Mouse (Mus musculus) limb, embryonic 13.5 days (tissue): Measurements from ENCODE around the gene Nup93. TPM values are rescaled to one million over a fixed set of nuclear protein-coding genes. Genes with fewer than 3 reads are reported as not detected.

Experiments
- ATAC-seq: fragments of 200-750 bp; cut with Nextera tagmentation; 2 replicates; pipeline ENCODE4 v1.8.0; 2017; ENCODE audit warnings: low read depth, moderate number of reproducible peaks, moderate TSS enrichment; ENCODE audit not compliant: low FRiP score
- H3K27ac ChIP-seq: fragments of 300-500 bp; sonication (generic); 2 replicates; pipeline ENCODE4 v1.5.1; 2015; ENCODE audit warnings: inconsistent platforms, mild to moderate bottlenecking, moderate library complexity
- H3K27me3 ChIP-seq: fragments of 300-500 bp; sonication (generic); 2 replicates; pipeline ENCODE4 v1.6.1; 2015; ENCODE audit warnings: mild to moderate bottlenecking, inconsistent platforms
- H3K36me3 ChIP-seq: fragments of 300-500 bp; sonication (generic); 2 replicates; pipeline ENCODE4 v1.6.1; 2015; ENCODE audit warnings: inconsistent platforms, mild to moderate bottlenecking, moderate library complexity
- H3K4me1 ChIP-seq: fragments of 300-500 bp; sonication (generic); 2 replicates; pipeline ENCODE4 v1.6.1; 2015; ENCODE audit warnings: inconsistent platforms
- H3K4me2 ChIP-seq: fragments of 300-500 bp; sonication (generic); replicated peaks from 2 replicates; pipeline ENCODE4 v1.6.1; 2015; ENCODE audit warnings: inconsistent platforms, mild to moderate bottlenecking, moderate library complexity
- H3K4me3 ChIP-seq: fragments of 300-500 bp; sonication (generic); 2 replicates; pipeline ENCODE4 v1.5.1; 2015; ENCODE audit warnings: moderate library complexity, mild to moderate bottlenecking, inconsistent platforms
- H3K9ac ChIP-seq: fragments of 300-500 bp; sonication (generic); 2 replicates; pipeline ENCODE4 v1.6.1; 2015; ENCODE audit warnings: mild to moderate bottlenecking, inconsistent platforms
- H3K9me3 ChIP-seq: fragments of 300-500 bp; sonication (generic); 2 replicates; pipeline ENCODE4 v1.6.1; 2016; ENCODE audit warnings: inconsistent platforms
- WGBS: fragments of 180-500 bp; shearing (Covaris S2); methylation state at CpG from one replicate; pipeline ENCODE4 v1.1.7; 2015; 5-methylcytosine and 5-hydroxymethylcytosine counted together
- polyA plus RNA-seq: library from polyadenylated mRNA; unstranded; fragments of >200 nt; fragmentation: Nextera tagmentation; extraction: Ambion mirVana; gene quantifications from 2 replicates; pipeline ENCODE4 v1.2.1, GENCODE M21; 2015

The Nup93 gene
- polyA plus RNA-seq, 1 experiment from 2014 or later = 99.2 TPM

- Histone ChIP-seq H3K9me3 (no peaks in the 10 kb centered on the region), H3K4me2 (peak within 1 kb of the TSS; percentile 76), H3K36me3 (no peaks in the 10 kb centered on the region), H3K4me1 (peaks cover 32% of the 10 kb centered on the region), H3K9ac (peak within 1 kb of the TSS; percentile 56), H3K4me3 (peak within 1 kb of the TSS; percentile 47), H3K27me3 (peaks cover 98% of the 10 kb centered on the region), H3K27ac (no peak within 1 kb of the TSS; the same call in 1 of the 2 replicates)
- under 1% methylated on average over 50 of the region's 50 CpGs for WGBS
- peak; percentile 85 for ATAC-seq
Measured at GRCm38 (mm10) chr8:94178857-94179712, 35.3 kb upstream of the Nup93 start, which contains the start of gene Mt1. Mt1 (plus strand) TSS chr8:94179082.

GRCm38 (mm10) chr8:94179713-94180560, 34.4 kb upstream of the Nup93 start:
- 3% methylated on average over 25 of the region's 25 CpGs for WGBS
- no peak overlapping the region for H3K27ac ChIP-seq

GRCm38 (mm10) chr8:94180561-94180908, 33.8 kb upstream of the Nup93 start:
- Histone ChIP-seq H3K36me3 (no peaks in the 10 kb centered on the region), H3K27ac (no peak overlapping the region), H3K9me3 (no peaks in the 10 kb centered on the region), H3K4me3 (peak overlapping the region; percentile 47; the same call in 1 of the 2 replicates), H3K27me3 (peaks cover 97% of the 10 kb centered on the region), H3K4me2 (peak overlapping the region; percentile 76), H3K4me1 (peaks cover 39% of the 10 kb centered on the region), H3K9ac (no peak overlapping the region)
- no peak for ATAC-seq
- 61% methylated on average over 1 of the region's 1 CpGs for WGBS

More at GRCm38 (mm10) chr8:94179713-94180560, 34.4 kb upstream of the Nup93 start:
- peaks cover 39% of the 10 kb centered on the region for H3K4me1 ChIP-seq
- H3K9me3 ChIP-seq = no peaks in the 10 kb centered on the region
- peak overlapping the region; percentile 47 for H3K4me3 ChIP-seq
- H3K9ac ChIP-seq = peak overlapping the region; percentile 56
- no peak for ATAC-seq
- H3K36me3 ChIP-seq = no peaks in the 10 kb centered on the region
- peak overlapping the region; percentile 76 for H3K4me2 ChIP-seq
- peaks cover 98% of the 10 kb centered on the region for H3K27me3 ChIP-seq

GRCm38 (mm10) chr8:94182055-94182929, 32.1 kb upstream of the Nup93 start:
- Histone ChIP-seq H3K27ac (no peak overlapping the region), H3K4me2 (peak overlapping the region; percentile 58), H3K4me3 (no peak overlapping the region), H3K9ac (no peak overlapping the region), H3K9me3 (no peaks in the 10 kb centered on the region), H3K27me3 (peaks cover 97% of the 10 kb centered on the region), H3K36me3 (no peaks in the 10 kb centered on the region), H3K4me1 (peaks cover 51% of the 10 kb centered on the region)
- no peak for ATAC-seq
- 64% methylated on average over 13 of the region's 13 CpGs for WGBS

GRCm38 (mm10) chr8:94183117-94183516, 31.2 kb upstream of the Nup93 start:
- Histone ChIP-seq H3K9me3 (no peaks in the 10 kb centered on the region), H3K4me2 (peak overlapping the region; percentile 58), H3K27me3 (peaks cover 97% of the 10 kb centered on the region), H3K36me3 (no peaks in the 10 kb centered on the region), H3K9ac (no peak overlapping the region; the same call in 1 of the 2 replicates), H3K4me3 (peak overlapping the region; percentile 32), H3K4me1 (peaks cover 55% of the 10 kb centered on the region), H3K27ac (no peak overlapping the region)
- peak; percentile 42; the same call in 1 of the 2 replicates for ATAC-seq
- under 1% methylated on average over 16 of the region's 16 CpGs for WGBS

GRCm38 (mm10) chr8:94184357-94184843, 30.0 kb upstream of the Nup93 start:
- Histone ChIP-seq H3K4me3 (no peak overlapping the region; the same call in 1 of the 2 replicates), H3K36me3 (no peaks in the 10 kb centered on the region), H3K4me2 (peak overlapping the region; percentile 58), H3K9ac (no peak overlapping the region), H3K9me3 (no peaks in the 10 kb centered on the region), H3K27me3 (peaks cover 89% of the 10 kb centered on the region), H3K4me1 (peaks cover 46% of the 10 kb centered on the region), H3K27ac (no peak overlapping the region)
- WGBS = 17% methylated on average over 12 of the region's 12 CpGs
- ATAC-seq = no peak

- ATAC-seq = no peak
- Histone ChIP-seq H3K9me3 (no peaks in the 10 kb centered on the region), H3K27me3 (peaks cover 80% of the 10 kb centered on the region), H3K27ac (no peak overlapping the region), H3K4me3 (no peak overlapping the region), H3K9ac (no peak overlapping the region), H3K4me2 (no peak overlapping the region), H3K4me1 (peaks cover 41% of the 10 kb centered on the region), H3K36me3 (no peaks in the 10 kb centered on the region)
- 63% methylated on average over 6 of the region's 6 CpGs for WGBS
Measured at GRCm38 (mm10) chr8:94185791-94186190, 28.6 kb upstream of the Nup93 start.

- H3K9ac ChIP-seq = no peak overlapping the region
- peaks cover 75% of the 10 kb centered on the region for H3K27me3 ChIP-seq
- no peaks in the 10 kb centered on the region for H3K36me3 ChIP-seq
- H3K27ac ChIP-seq = no peak overlapping the region
- peak overlapping the region; percentile 51 for H3K4me2 ChIP-seq
- no peaks in the 10 kb centered on the region for H3K9me3 ChIP-seq
- ATAC-seq = peak; percentile 72
- WGBS = 3% methylated on average over 17 of the region's 17 CpGs
- peaks cover 48% of the 10 kb centered on the region for H3K4me1 ChIP-seq
- peak overlapping the region; percentile 20 for H3K4me3 ChIP-seq
Measured at GRCm38 (mm10) chr8:94186542-94186941, 27.8 kb upstream of the Nup93 start.

GRCm38 (mm10) chr8:94187290-94188002, 26.9 kb upstream of the Nup93 start:
- no peak overlapping the region for H3K27ac ChIP-seq
- H3K4me1 ChIP-seq = peaks cover 48% of the 10 kb centered on the region
- peak overlapping the region; percentile 25; the same call in 1 of the 2 replicates for H3K4me2 ChIP-seq
- H3K27me3 ChIP-seq = peaks cover 66% of the 10 kb centered on the region
- H3K9ac ChIP-seq = no peak overlapping the region
- no peaks in the 10 kb centered on the region for H3K9me3 ChIP-seq
- WGBS = 30% methylated on average over 21 of the region's 21 CpGs
- no peak for ATAC-seq
- H3K4me3 ChIP-seq = 0 out of 2 replicates have a peak overlapping the region, but pooled peaks have one; percentile 20
- H3K36me3 ChIP-seq = no peaks in the 10 kb centered on the region

- Histone ChIP-seq H3K4me3 (no peak overlapping the region), H3K4me2 (no peak overlapping the region), H3K9me3 (no peaks in the 10 kb centered on the region), H3K27me3 (peaks cover 46% of the 10 kb centered on the region), H3K9ac (no peak overlapping the region), H3K27ac (no peak overlapping the region), H3K36me3 (no peaks in the 10 kb centered on the region), H3K4me1 (peaks cover 37% of the 10 kb centered on the region)
- ATAC-seq = no peak
- 77% methylated on average over 13 of the region's 13 CpGs for WGBS
Measured at GRCm38 (mm10) chr8:94189275-94190031, 24.9 kb upstream of the Nup93 start.
